Mouse (Mus musculus): ENCODE data around the gene Ly6c1.
"Not testable (repeated sequence)": the region's sequence is repeated elsewhere in the genome, so short reads cannot be mapped to it uniquely, and the experiment has no call there.

Gene Ly6c1

GRCm38 (mm10) chr15:75048642-75049261 lies at the start of gene Ly6c1:
Gene Ly6c1 (minus strand): TSS chr15:75048830.
- H3K4me1 ChIP-seq (replicated peaks; ENCODE audit: low read depth, low read length); H3K4me3 ChIP-seq (replicated peaks; ENCODE audit: low read length); H3K36me3 ChIP-seq (ENCODE audit: insufficient read depth, low read length); H3K27me3 ChIP-seq (ENCODE audit: insufficient read depth, low read length); H3K9me3 ChIP-seq (ENCODE audit: low read length): not testable (repeated sequence)

- not testable (repeated sequence) for H3K36me3 ChIP-seq (ENCODE audit: insufficient read depth, low read length); H3K27me3 ChIP-seq (ENCODE audit: insufficient read depth, low read length); H3K4me1 ChIP-seq (replicated peaks; ENCODE audit: low read depth, low read length); H3K4me3 ChIP-seq (replicated peaks; ENCODE audit: low read length); H3K9me3 ChIP-seq (ENCODE audit: low read length)
- peak; percentile 35; the same call in 1 of the 2 replicates for TF ChIP-seq CTCF (conservative IDR thresholded peaks at IDR 0.05; ENCODE audit: low read length)
Measured at GRCm38 (mm10) chr15:75088041-75088440, 39.4 kb upstream of the Ly6c1 start.

DNA sequence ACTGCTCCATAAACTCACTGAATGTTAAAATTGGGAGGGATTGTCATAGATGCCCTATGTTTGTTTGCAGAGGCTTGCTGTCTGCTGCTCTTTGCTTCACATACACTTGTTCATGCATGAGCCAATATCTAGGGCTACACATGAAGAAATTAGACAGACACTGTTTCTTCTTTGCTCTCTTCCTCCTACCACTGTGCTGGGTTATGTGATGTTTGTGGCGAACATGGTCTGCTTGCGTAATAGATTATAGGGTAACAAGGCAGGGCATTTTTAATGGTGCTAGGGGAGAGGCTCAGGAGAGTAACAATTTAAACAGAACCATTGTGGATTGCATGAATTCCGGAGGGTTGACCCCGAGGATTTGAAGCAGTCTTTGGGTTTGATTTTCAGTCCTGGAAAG lies 21.3 kb upstream of the Ly6c1 start:
- peaks cover 30% of the 10 kb centered on the region for H3K9me3 ChIP-seq (ENCODE audit: low read length)
- H3K36me3 ChIP-seq (ENCODE audit: insufficient read depth, low read length): no peaks in the 10 kb centered on the region
- no peak for TF ChIP-seq POU5F1 (IDR thresholded peaks at IDR 0.05; ENCODE audit: borderline replicate concordance, low read length)
- TF ChIP-seq CTCF (conservative IDR thresholded peaks at IDR 0.05; ENCODE audit: low read length): no peak
- TF ChIP-seq NANOG (IDR thresholded peaks at IDR 0.05; ENCODE audit: borderline replicate concordance, low read length): no peak
- H3K4me3 ChIP-seq (replicated peaks; ENCODE audit: low read length): no peak overlapping the region
- H3K27me3 ChIP-seq (ENCODE audit: insufficient read depth, low read length): no peaks in the 10 kb centered on the region
- no peaks in the 10 kb centered on the region for H3K4me1 ChIP-seq (replicated peaks; ENCODE audit: low read depth, low read length)

GRCm38 (mm10) chr15:75062030-75062574 lies 13.5 kb upstream of the Ly6c1 start:
- H3K4me3 ChIP-seq (replicated peaks; ENCODE audit: low read length); H3K9me3 ChIP-seq (ENCODE audit: low read length); H3K4me1 ChIP-seq (replicated peaks; ENCODE audit: low read depth, low read length); H3K27me3 ChIP-seq (ENCODE audit: insufficient read depth, low read length); H3K36me3 ChIP-seq (ENCODE audit: insufficient read depth, low read length): not testable (repeated sequence)
- peak; percentile 76 for TF ChIP-seq CTCF (conservative IDR thresholded peaks at IDR 0.05; ENCODE audit: low read length)

GRCm38 (mm10) chr15:75060505-75060904 lies 11.9 kb upstream of the Ly6c1 start:
- no peaks in the 10 kb centered on the region for H3K4me1 ChIP-seq (replicated peaks; ENCODE audit: low read depth, low read length)
- H3K27me3 ChIP-seq (ENCODE audit: insufficient read depth, low read length): no peaks in the 10 kb centered on the region
- no peaks in the 10 kb centered on the region for H3K36me3 ChIP-seq (ENCODE audit: insufficient read depth, low read length)
- H3K9me3 ChIP-seq (ENCODE audit: low read length): peaks cover 2% of the 10 kb centered on the region; the same call in 1 of the 2 replicates
- TF ChIP-seq POU5F1 (IDR thresholded peaks at IDR 0.05; ENCODE audit: borderline replicate concordance, low read length) (no peak), NANOG (IDR thresholded peaks at IDR 0.05; ENCODE audit: borderline replicate concordance, low read length) (no peak), CTCF (conservative IDR thresholded peaks at IDR 0.05; ENCODE audit: low read length) (peak; percentile 65)
- H3K4me3 ChIP-seq (replicated peaks; ENCODE audit: low read length): no peak overlapping the region

GRCm38 (mm10) chr15:75055985-75056384 lies 7.4 kb upstream of the Ly6c1 start:
- no peaks in the 10 kb centered on the region for H3K36me3 ChIP-seq (ENCODE audit: insufficient read depth, low read length)
- peaks cover 4% of the 10 kb centered on the region; the same call in 1 of the 2 replicates for H3K9me3 ChIP-seq (ENCODE audit: low read length)
- no peak overlapping the region for H3K4me3 ChIP-seq (replicated peaks; ENCODE audit: low read length)
- TF ChIP-seq NANOG (IDR thresholded peaks at IDR 0.05; ENCODE audit: borderline replicate concordance, low read length) (no peak), POU5F1 (IDR thresholded peaks at IDR 0.05; ENCODE audit: borderline replicate concordance, low read length) (no peak), CTCF (conservative IDR thresholded peaks at IDR 0.05; ENCODE audit: low read length) (no peak)
- H3K27me3 ChIP-seq (ENCODE audit: insufficient read depth, low read length): no peaks in the 10 kb centered on the region
- H3K4me1 ChIP-seq (replicated peaks; ENCODE audit: low read depth, low read length): no peaks in the 10 kb centered on the region

DNA sequence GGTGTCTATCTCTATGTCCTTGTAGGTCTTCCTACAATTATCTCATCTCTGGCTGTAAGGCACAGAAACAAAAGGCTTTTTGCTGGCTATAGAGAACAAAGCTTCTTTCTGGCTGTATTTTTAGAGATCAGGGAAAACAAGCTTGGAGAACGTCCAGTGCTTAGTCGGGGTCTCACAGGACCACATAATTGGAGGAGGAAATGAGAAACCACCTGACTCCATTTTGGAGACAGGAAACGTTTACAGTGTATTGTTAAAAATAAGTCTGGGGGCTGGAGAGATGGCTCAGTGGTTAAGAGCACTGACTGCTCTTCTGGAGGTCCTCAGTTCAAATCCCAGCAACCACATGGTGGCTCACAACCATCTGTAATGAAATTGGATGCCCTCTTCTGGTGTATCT lies 6.8 kb upstream of the Ly6c1 start:
- H3K27me3 ChIP-seq (ENCODE audit: insufficient read depth, low read length); H3K4me3 ChIP-seq (replicated peaks; ENCODE audit: low read length); H3K36me3 ChIP-seq (ENCODE audit: insufficient read depth, low read length); H3K9me3 ChIP-seq (ENCODE audit: low read length); H3K4me1 ChIP-seq (replicated peaks; ENCODE audit: low read depth, low read length): not testable (repeated sequence)

- not testable (repeated sequence) for H3K36me3 ChIP-seq (ENCODE audit: insufficient read depth, low read length); H3K9me3 ChIP-seq (ENCODE audit: low read length); H3K27me3 ChIP-seq (ENCODE audit: insufficient read depth, low read length); H3K4me1 ChIP-seq (replicated peaks; ENCODE audit: low read depth, low read length); H3K4me3 ChIP-seq (replicated peaks; ENCODE audit: low read length)
Measured at GRCm38 (mm10) chr15:75052414-75052813, 3.8 kb upstream of the Ly6c1 start.

- not testable (repeated sequence) for H3K9me3 ChIP-seq (ENCODE audit: low read length); H3K4me3 ChIP-seq (replicated peaks; ENCODE audit: low read length); H3K36me3 ChIP-seq (ENCODE audit: insufficient read depth, low read length); H3K27me3 ChIP-seq (ENCODE audit: insufficient read depth, low read length); H3K4me1 ChIP-seq (replicated peaks; ENCODE audit: low read depth, low read length)
Measured at GRCm38 (mm10) chr15:75051141-75051540, 2.5 kb upstream of the Ly6c1 start.

DNA sequence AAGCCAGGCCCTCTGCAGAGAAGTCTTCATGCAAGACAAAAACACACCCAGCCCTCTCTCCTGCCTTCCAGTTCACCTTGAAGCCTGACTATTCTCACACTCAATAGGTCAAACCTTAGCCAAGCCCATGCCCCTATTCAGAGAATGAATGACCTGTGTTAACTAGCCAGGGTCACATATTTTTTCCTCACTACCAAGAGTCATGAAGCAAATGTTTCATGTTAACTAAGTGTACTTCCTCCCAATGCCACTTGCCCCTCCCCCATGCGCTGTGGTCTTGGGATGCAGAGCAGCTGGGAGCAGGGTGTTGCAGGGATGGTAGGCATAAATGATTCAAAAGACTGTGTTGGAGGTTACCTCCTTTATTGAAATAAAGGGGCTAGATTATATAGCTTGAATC lies 2.0 kb upstream of the Ly6c1 start:
- H3K4me3 ChIP-seq (replicated peaks; ENCODE audit: low read length); H3K27me3 ChIP-seq (ENCODE audit: insufficient read depth, low read length); H3K9me3 ChIP-seq (ENCODE audit: low read length); H3K36me3 ChIP-seq (ENCODE audit: insufficient read depth, low read length); H3K4me1 ChIP-seq (replicated peaks; ENCODE audit: low read depth, low read length): not testable (repeated sequence)

GRCm38 (mm10) chr15:75049811-75050210 lies 1.2 kb upstream of the Ly6c1 start:
- not testable (repeated sequence) for H3K36me3 ChIP-seq (ENCODE audit: insufficient read depth, low read length); H3K4me3 ChIP-seq (replicated peaks; ENCODE audit: low read length); H3K4me1 ChIP-seq (replicated peaks; ENCODE audit: low read depth, low read length); H3K27me3 ChIP-seq (ENCODE audit: insufficient read depth, low read length); H3K9me3 ChIP-seq (ENCODE audit: low read length)

DNA sequence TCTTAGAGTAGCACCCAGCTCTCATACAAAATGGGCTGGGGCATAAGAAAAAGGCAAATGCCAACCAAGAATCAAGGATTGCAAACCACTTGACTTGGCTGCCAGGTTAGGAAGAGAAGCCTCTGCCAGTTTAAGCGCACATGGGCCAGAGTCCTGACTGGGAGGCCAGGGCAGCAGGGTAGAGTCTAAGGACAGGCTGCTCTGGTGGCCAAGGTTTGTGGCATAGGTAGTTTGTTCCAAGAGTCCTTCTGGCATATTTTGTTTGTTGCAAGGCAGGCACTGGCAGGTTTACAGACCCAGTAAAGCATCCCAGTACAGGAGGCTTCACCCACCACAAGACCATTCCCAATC lies 685 bp downstream of the Ly6c1 start:
- H3K4me3 ChIP-seq (replicated peaks; ENCODE audit: low read length); H3K27me3 ChIP-seq (ENCODE audit: insufficient read depth, low read length); H3K36me3 ChIP-seq (ENCODE audit: insufficient read depth, low read length); H3K9me3 ChIP-seq (ENCODE audit: low read length); H3K4me1 ChIP-seq (replicated peaks; ENCODE audit: low read depth, low read length): not testable (repeated sequence)

DNA sequence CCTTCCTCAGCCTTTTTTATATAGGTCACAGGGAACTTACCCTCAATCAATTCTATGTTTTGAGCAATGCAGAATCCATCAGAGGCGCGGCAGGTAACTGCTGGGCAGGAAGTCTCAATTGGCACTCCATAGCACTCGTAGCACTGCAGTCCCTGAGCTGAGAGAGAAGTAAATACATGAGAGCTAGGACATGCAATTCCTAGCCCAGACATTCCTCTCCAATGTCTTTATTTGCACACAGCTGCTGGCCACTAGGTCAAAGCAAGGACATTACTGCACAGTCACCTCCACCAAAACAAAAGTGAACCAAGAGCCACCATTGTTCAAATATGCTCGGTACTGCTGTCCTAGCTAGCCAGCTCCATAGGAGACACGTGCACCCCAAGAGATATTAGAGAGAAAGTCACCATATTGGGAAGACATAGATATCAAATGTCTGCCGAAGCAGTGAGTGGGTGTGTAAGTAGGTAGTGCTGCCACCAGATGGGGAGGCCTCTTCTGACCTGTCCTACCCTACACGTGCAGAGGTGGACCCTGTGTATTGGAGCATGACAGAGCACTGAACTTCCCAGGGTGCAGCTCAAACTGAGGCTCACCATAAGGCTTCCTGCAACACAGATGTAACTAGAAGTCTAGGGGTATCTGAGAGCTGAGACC lies 1.2 kb downstream of the Ly6c1 start:
- H3K9me3 ChIP-seq (ENCODE audit: low read length); H3K27me3 ChIP-seq (ENCODE audit: insufficient read depth, low read length); H3K4me1 ChIP-seq (replicated peaks; ENCODE audit: low read depth, low read length); H3K36me3 ChIP-seq (ENCODE audit: insufficient read depth, low read length); H3K4me3 ChIP-seq (replicated peaks; ENCODE audit: low read length): not testable (repeated sequence)
